Mouse (Mus musculus): ENCODE measurements around the gene Gm17571. TPM values are rescaled to one million over a fixed set of nuclear protein-coding genes. Genes with fewer than 3 reads are reported as not detected.

The Gm17571 gene
- polyA plus RNA-seq, 1 experiment from 2014 or later: not detected

DNA sequence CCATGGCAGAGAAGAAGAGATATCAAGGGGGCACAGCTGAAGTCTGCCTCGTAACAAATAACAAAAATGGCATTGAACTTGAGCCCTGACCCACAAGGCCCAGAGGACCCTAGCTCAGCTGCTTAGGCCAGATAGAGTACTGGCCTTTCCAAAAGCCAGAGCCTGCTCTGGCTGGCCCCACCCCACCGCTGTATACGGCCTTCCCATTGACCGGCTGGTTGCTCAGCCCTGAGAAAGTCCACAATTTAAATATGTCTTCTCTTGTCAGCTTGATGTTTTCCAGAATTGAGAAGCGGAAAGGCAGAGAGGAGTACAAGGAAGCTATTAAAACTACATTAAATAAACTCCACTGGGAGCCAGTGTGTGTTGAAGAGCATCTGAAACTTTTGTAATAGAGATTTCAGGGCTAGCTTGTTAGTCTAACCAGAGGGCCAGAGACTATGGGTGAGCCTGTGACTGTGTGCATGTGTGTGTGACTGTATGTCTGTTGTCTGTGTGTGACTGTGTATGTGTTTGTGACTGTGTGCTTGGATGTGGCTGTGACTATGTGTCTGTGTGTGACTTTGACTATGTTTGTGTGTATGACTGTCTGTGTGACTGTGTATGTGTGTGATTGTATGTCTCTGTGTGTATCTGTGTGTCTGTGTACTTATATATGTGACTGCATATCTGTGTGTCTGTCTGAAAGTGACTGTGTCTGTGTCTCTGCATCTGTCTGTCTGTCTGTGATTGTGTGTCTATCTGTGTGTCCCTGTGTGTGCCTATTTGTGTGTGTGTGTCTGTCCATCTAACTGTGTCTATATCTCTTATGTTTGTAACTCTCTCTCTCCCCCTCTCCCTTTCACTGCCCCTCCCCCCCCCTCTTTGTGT, 36.9 kb upstream of the Gm17571 start:
- peaks cover 12% of the 10 kb centered on the region for H3K4me1 ChIP-seq (replicated peaks; ENCODE audit: control insufficient read depth, insufficient read depth, low read length)

DNA sequence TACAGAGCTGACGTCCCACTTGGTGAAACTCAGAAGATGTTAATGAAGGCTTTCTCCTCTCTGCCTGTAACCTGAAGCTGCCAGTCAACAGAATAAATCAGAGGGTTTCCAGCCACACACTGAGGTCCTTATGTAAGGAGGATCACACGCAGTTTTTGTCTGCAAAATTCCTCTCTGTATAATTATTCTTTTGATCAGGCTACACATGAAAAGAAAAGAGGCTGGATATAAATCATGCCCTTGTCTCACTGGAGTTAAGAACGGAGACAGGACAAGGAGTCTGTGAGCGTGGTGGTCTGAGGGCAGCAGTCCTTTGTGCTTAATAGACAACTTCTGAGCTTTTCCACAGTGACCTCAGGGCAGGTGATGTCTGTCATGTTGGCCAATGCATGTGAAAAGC, 32.7 kb upstream of the Gm17571 start:
- ATAC-seq (ENCODE audit: low FRiP score) (no peak), DNase-seq (ENCODE audit: low spot score) (no peak)
- Histone ChIP-seq H3K4me3 (replicated peaks; ENCODE audit: low read length) (no peak overlapping the region), H3K27me3 (ENCODE audit: control insufficient read depth, insufficient read depth, low read length) (no peaks in the 10 kb centered on the region), H3K36me3 (replicated peaks; ENCODE audit: control insufficient read depth, insufficient read depth) (no peaks in the 10 kb centered on the region), H3K9ac (no peak overlapping the region), H3K4me1 (replicated peaks; ENCODE audit: control insufficient read depth, insufficient read depth, low read length) (peaks cover 12% of the 10 kb centered on the region), H3K9me3 (ENCODE audit: control insufficient read depth, low read length) (no peaks in the 10 kb centered on the region), H3K4me2 (replicated peaks) (no peak overlapping the region), H3K27ac (no peak overlapping the region)
- 6% methylated on average over 4 of the region's 4 CpGs for WGBS

More for the DNA sequence above, 36.9 kb upstream of the Gm17571 start:
- Histone ChIP-seq H3K36me3 (replicated peaks; ENCODE audit: control insufficient read depth, insufficient read depth) (no peaks in the 10 kb centered on the region), H3K4me2 (replicated peaks) (no peak overlapping the region), H3K27me3 (ENCODE audit: control insufficient read depth, insufficient read depth, low read length) (no peaks in the 10 kb centered on the region), H3K4me3 (replicated peaks; ENCODE audit: low read length) (no peak overlapping the region), H3K27ac (no peak overlapping the region), H3K9ac (no peak overlapping the region), H3K9me3 (ENCODE audit: control insufficient read depth, low read length) (no peaks in the 10 kb centered on the region)
- WGBS: 66% methylated on average over 5 of the region's 5 CpGs
- ATAC-seq (ENCODE audit: low FRiP score) (no peak), DNase-seq (ENCODE audit: low spot score) (no peak)

DNA sequence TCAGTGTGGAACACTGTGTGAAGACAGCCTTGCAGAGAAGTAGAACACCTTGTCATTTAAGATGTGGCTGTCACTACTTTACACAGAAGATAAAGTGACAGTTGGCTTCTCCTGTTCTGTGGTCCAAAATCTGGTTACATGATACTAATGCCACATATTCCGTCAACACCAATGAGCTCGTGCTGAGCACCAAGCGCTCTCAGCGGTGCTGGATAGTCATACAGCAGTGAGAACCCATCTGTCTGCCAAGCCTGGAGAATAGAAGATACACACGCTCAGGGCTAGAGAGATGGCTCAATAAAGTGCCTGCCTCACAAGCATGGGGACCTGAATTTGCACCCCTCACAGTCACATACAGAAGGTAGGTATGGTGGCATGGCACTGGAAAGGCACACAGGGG, 28.4 kb upstream of the Gm17571 start:
- H3K4me1 ChIP-seq (replicated peaks; ENCODE audit: control insufficient read depth, insufficient read depth, low read length): peaks cover 9% of the 10 kb centered on the region; the same call in 1 of the 2 replicates
- no peak for DNase-seq (ENCODE audit: low spot score)
- H3K4me3 ChIP-seq (replicated peaks; ENCODE audit: low read length): no peak overlapping the region
- H3K9me3 ChIP-seq (ENCODE audit: control insufficient read depth, low read length): no peaks in the 10 kb centered on the region
- no peaks in the 10 kb centered on the region for H3K36me3 ChIP-seq (replicated peaks; ENCODE audit: control insufficient read depth, insufficient read depth)
- no peak overlapping the region for H3K4me2 ChIP-seq (replicated peaks)
- 91% methylated on average over 5 of the region's 5 CpGs for WGBS
- H3K27ac ChIP-seq: no peak overlapping the region
- ATAC-seq (ENCODE audit: low FRiP score): no peak
- H3K27me3 ChIP-seq (ENCODE audit: control insufficient read depth, insufficient read depth, low read length): no peaks in the 10 kb centered on the region
- H3K9ac ChIP-seq: no peak overlapping the region

DNA sequence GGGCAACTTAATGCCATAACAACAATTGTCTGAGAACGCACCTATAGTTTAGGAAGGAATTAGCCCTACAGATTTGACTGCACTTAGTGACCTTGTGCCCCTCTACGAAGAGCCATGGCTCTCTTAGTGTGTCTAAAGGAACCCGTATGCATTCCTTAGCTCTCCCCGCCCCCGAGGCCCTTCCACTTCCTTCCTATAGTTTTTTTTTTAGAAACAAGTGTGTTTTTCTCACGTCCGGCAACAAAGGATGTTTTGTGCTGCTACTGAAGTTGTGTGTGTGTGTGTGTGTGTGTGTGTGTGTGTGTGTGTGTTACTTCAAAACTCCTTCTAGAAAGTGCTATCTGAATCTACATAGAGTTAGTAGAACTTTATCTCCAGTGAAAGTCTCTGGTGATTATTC, 23.5 kb upstream of the Gm17571 start:
- H3K27ac ChIP-seq: no peak overlapping the region
- ATAC-seq (ENCODE audit: low FRiP score): no peak
- no peaks in the 10 kb centered on the region for H3K9me3 ChIP-seq (ENCODE audit: control insufficient read depth, low read length)

DNA sequence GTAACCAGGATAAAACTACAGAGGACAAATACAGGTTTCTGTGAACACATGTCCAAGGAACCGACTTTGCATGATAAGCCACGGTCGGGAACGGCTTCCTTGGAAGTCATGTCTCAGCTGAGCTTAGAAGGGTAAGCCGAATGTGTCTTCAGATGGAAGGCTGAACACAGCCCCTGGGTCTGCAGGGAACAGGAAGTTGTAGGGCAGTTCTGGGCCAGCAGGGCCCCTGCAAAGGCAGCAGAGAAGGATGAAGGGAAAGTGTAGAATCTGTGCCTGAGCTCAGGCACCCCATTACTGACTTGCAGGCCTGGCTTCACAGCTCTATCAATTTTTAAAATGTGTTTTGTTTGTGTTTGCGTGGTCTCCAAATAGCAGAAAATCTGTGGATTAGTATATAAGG, 22.2 kb upstream of the Gm17571 start:
- no peak overlapping the region for H3K4me2 ChIP-seq (replicated peaks)
- WGBS: 82% methylated on average over 6 of the region's 6 CpGs
- no peak overlapping the region for H3K9ac ChIP-seq
- H3K27me3 ChIP-seq (ENCODE audit: control insufficient read depth, insufficient read depth, low read length): no peaks in the 10 kb centered on the region
- no peaks in the 10 kb centered on the region for H3K9me3 ChIP-seq (ENCODE audit: control insufficient read depth, low read length)
- no peaks in the 10 kb centered on the region; the same call in 1 of the 2 replicates for H3K4me1 ChIP-seq (replicated peaks; ENCODE audit: control insufficient read depth, insufficient read depth, low read length)
- DNase-seq (ENCODE audit: low spot score): no peak
- no peak overlapping the region for H3K4me3 ChIP-seq (replicated peaks; ENCODE audit: low read length)
- ATAC-seq (ENCODE audit: low FRiP score): no peak
- no peak overlapping the region for H3K27ac ChIP-seq
- no peaks in the 10 kb centered on the region for H3K36me3 ChIP-seq (replicated peaks; ENCODE audit: control insufficient read depth, insufficient read depth)

More for the DNA sequence above, 23.5 kb upstream of the Gm17571 start:
- Histone ChIP-seq H3K4me2 (replicated peaks) (no peak overlapping the region), H3K4me3 (replicated peaks; ENCODE audit: low read length) (no peak overlapping the region), H3K4me1 (replicated peaks; ENCODE audit: control insufficient read depth, insufficient read depth, low read length) (no peaks in the 10 kb centered on the region; the same call in 1 of the 2 replicates), H3K9ac (no peak overlapping the region), H3K36me3 (replicated peaks; ENCODE audit: control insufficient read depth, insufficient read depth) (no peaks in the 10 kb centered on the region), H3K27me3 (ENCODE audit: control insufficient read depth, insufficient read depth, low read length) (no peaks in the 10 kb centered on the region)
- no peak for DNase-seq (ENCODE audit: low spot score)
- 47% methylated on average over 7 of the region's 7 CpGs for WGBS

DNA sequence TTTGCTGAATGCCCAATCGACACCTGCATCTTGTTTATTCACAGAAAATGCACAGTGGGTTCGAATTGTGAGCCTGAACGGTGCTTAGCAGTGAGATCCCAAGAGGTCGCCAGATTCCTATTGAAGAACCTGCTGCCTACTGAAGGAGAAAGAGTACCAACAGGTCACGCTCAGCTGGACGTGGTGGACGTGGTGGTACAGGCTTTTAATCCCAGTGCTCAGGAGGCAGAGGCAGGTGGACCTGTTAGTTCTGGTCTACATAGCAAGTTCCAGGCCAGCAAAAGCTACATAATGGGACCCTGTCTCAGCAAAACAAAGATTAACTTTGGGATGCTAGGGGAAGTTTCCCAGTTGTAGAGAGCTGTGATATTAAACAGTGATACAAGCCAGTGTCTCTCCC, 21.2 kb upstream of the Gm17571 start:
- no peaks in the 10 kb centered on the region for H3K36me3 ChIP-seq (replicated peaks; ENCODE audit: control insufficient read depth, insufficient read depth)
- ATAC-seq (ENCODE audit: low FRiP score) (no peak), DNase-seq (ENCODE audit: low spot score) (no peak)
- H3K9ac ChIP-seq: no peak overlapping the region
- no peaks in the 10 kb centered on the region for H3K9me3 ChIP-seq (ENCODE audit: control insufficient read depth, low read length)
- no peak overlapping the region for H3K4me3 ChIP-seq (replicated peaks; ENCODE audit: low read length)
- no peaks in the 10 kb centered on the region; the same call in 1 of the 2 replicates for H3K4me1 ChIP-seq (replicated peaks; ENCODE audit: control insufficient read depth, insufficient read depth, low read length)
- H3K27ac ChIP-seq: no peak overlapping the region
- no peak overlapping the region for H3K4me2 ChIP-seq (replicated peaks)
- WGBS: 65% methylated on average over 7 of the region's 7 CpGs
- H3K27me3 ChIP-seq (ENCODE audit: control insufficient read depth, insufficient read depth, low read length): no peaks in the 10 kb centered on the region

DNA sequence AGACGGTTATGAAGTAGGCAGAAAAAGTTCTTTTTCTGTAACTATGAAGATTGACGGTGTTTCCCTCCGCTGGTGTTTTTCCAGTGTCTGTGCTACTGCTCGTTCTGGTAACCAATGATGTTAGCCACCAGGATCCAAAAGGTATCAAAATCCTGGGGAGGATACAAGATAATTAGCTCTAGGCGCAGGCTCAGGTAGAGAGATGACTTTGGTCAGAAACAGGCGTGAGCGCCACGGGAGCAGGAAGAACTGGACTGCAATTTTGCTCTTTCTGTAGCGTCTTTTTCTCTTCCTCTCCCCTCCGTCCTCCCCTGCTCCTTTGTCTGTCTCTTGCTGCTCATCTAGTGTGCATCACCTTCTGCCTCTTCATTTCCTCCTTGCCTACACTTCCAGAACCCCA, 20.3 kb upstream of the Gm17571 start:
- Histone ChIP-seq H3K4me2 (replicated peaks) (no peak overlapping the region), H3K36me3 (replicated peaks; ENCODE audit: control insufficient read depth, insufficient read depth) (no peaks in the 10 kb centered on the region), H3K9ac (no peak overlapping the region), H3K9me3 (ENCODE audit: control insufficient read depth, low read length) (no peaks in the 10 kb centered on the region), H3K4me3 (replicated peaks; ENCODE audit: low read length) (no peak overlapping the region), H3K4me1 (replicated peaks; ENCODE audit: control insufficient read depth, insufficient read depth, low read length) (no peaks in the 10 kb centered on the region; the same call in 1 of the 2 replicates), H3K27ac (no peak overlapping the region), H3K27me3 (ENCODE audit: control insufficient read depth, insufficient read depth, low read length) (no peaks in the 10 kb centered on the region)
- 83% methylated on average over 10 of the region's 10 CpGs for WGBS
- DNase-seq (ENCODE audit: low spot score): no peak
- no peak for ATAC-seq (ENCODE audit: low FRiP score)

DNA sequence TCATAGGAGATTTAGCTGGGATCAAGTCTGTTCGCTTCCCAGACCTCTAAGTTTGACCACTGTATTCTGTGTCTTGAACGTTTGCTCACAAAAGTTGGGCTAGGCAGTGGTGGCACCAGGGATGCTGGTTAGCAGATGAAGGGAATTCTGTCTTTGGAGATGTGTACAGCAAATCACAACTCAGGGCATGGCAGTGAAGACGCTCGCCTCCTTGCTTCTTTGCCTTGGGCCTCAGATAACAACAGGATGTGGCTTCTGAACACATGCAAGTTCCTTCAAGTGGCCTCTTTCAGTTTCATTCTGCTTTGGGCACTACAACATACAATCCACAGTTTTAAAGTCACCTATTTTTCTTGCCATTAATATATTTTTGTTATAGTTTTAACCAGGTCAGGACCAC, 19.8 kb upstream of the Gm17571 start:
- Histone ChIP-seq H3K36me3 (replicated peaks; ENCODE audit: control insufficient read depth, insufficient read depth) (no peaks in the 10 kb centered on the region), H3K9me3 (ENCODE audit: control insufficient read depth, low read length) (no peaks in the 10 kb centered on the region), H3K27ac (no peak overlapping the region), H3K4me3 (replicated peaks; ENCODE audit: low read length) (no peak overlapping the region), H3K9ac (no peak overlapping the region), H3K27me3 (ENCODE audit: control insufficient read depth, insufficient read depth, low read length) (no peaks in the 10 kb centered on the region), H3K4me1 (replicated peaks; ENCODE audit: control insufficient read depth, insufficient read depth, low read length) (no peaks in the 10 kb centered on the region; the same call in 1 of the 2 replicates), H3K4me2 (replicated peaks) (no peak overlapping the region)
- DNase-seq (ENCODE audit: low spot score) (no peak), ATAC-seq (ENCODE audit: low FRiP score) (no peak)
- WGBS: 89% methylated on average over 4 of the region's 4 CpGs

DNA sequence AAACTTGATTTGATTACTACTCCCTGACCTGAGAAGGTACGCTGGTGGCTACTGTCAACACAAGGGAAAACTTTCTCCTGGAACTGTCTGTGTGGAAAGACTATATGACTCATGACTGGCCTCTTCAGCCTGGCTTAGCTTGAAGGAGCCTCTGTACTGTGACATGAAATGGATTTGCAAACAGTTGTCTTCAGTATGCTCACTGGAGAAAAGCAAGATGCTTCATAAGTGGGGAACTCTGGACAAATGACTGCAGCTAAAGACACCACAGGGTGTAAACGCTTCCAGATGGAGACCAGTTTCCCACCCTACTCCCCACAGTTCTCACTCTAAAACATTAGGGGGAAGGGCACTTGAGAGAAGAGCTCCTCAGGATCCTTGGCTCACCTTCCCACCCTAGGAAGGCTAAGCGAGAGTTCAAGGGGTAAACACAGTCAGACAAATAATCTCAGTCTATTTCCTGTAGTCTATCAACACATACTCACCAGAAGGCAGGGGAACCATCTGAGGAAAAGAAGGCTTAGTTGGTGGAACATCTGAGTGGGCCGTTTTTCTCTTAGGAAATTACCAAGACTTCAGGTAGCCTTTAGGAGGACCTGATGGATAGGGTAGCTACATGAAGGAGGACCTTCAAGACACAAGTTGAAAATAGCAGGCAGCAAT, 18.9 kb upstream of the Gm17571 start:
- no peaks in the 10 kb centered on the region; the same call in 1 of the 2 replicates for H3K4me1 ChIP-seq (replicated peaks; ENCODE audit: control insufficient read depth, insufficient read depth, low read length)
- WGBS: 82% methylated on average over 4 of the region's 4 CpGs
- no peak overlapping the region for H3K4me2 ChIP-seq (replicated peaks)
- no peak overlapping the region for H3K9ac ChIP-seq
- no peaks in the 10 kb centered on the region for H3K9me3 ChIP-seq (ENCODE audit: control insufficient read depth, low read length)
- DNase-seq (ENCODE audit: low spot score) (no peak), ATAC-seq (ENCODE audit: low FRiP score) (no peak)
- H3K27ac ChIP-seq: no peak overlapping the region
- no peak overlapping the region for H3K4me3 ChIP-seq (replicated peaks; ENCODE audit: low read length)
- no peaks in the 10 kb centered on the region for H3K36me3 ChIP-seq (replicated peaks; ENCODE audit: control insufficient read depth, insufficient read depth)
- H3K27me3 ChIP-seq (ENCODE audit: control insufficient read depth, insufficient read depth, low read length): no peaks in the 10 kb centered on the region

Measured in hindbrain, embryonic 14.5 days (tissue).